Mouse (Mus musculus) thymus, adult 2 months (tissue): ENCODE measurements around the gene Map3k4.

Source experiments
- CTCF ChIP-seq: fragments of 200-500 bp; IDR thresholded peaks from 2 replicates; pipeline ENCODE4 v1.5.1; 2012; ENCODE audit warnings: mild to moderate bottlenecking, control low read depth, low read length, moderate library complexity, borderline replicate concordance; ENCODE audit not compliant: control insufficient read depth, poor library complexity, insufficient read depth; ENCODE audit errors: extremely low read depth
- POLR2A ChIP-seq: fragments of 200-500 bp; IDR thresholded peaks from 2 replicates; pipeline ENCODE4 v1.6.1; 2012; ENCODE audit warnings: mild to moderate bottlenecking, low read length, control low read depth, moderate library complexity; ENCODE audit not compliant: control insufficient read depth, poor library complexity, insufficient read depth; ENCODE audit errors: extremely low read depth

DNA sequence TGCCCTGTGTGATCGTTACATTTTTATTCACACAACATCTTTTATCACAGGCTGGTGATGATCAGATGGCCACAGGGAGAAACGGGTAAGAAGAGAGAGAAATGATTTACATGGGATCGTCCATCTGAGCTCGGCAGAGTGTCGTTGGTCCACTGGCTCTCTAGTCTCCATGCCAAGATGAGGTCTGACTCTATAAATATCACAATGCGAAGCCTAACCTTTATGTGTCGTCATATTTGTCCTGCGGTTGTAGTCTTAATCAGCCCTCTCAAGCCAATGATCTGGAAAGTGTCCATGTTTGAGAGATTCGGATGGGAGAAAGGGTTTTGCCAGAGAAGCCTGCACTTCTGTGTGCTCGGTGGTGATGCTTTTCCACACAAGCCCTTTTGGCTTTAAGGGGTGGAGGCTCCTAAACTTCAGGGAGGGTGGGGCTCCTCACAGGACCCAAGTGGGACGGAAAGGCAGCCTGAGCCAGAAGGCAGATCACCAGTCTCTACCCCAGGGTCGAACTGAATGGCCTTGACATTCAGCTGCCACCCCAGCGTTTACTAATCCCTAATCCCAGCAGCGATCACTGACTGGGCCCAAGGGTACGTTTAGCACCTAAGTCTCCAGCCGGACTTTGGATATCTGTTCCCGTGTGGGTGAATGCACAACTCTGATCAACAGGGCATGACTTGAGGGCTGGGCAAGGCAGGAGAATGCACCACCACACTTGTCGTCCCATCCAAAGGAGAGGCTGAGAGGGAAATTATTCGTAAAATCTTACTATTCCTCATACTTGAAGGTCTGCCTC, 17.7 kb upstream of the Map3k4 start:
- TF ChIP-seq CTCF (no peak), POLR2A (no peak)
